Mouse (Mus musculus) small intestine, adult 2 months (tissue): Measurements from ENCODE around the gene Gm14862.

Experiments
- CTCF ChIP-seq: fragments of 200-500 bp; IDR thresholded peaks from 2 replicates; pipeline ENCODE4 v1.5.1; 2012; ENCODE audit warnings: low read depth, mild to moderate bottlenecking, control low read depth, inconsistent platforms, low read length, moderate library complexity, mixed read lengths; ENCODE audit not compliant: insufficient replicate concordance, insufficient read length; ENCODE audit errors: extremely low read depth
- POLR2A ChIP-seq: fragments of 200-500 bp; IDR thresholded peaks from 2 replicates; pipeline ENCODE4 v1.6.1; 2012; ENCODE audit warnings: low read depth, mild to moderate bottlenecking, control low read depth, inconsistent platforms, low read length, moderate library complexity

GRCm38 (mm10) chrX:9298413-9298864 lies 41.7 kb upstream of the Gm14862 start:
- no peak for TF ChIP-seq CTCF
- TF ChIP-seq POLR2A = no peak
